Mouse (Mus musculus): Measurements from ENCODE around the gene Mmp9.

GRCm38 (mm10) chr2:164898008-164898407 lies 42.6 kb upstream of the Mmp9 start:
- no peak for TF ChIP-seq FLI1 (IDR thresholded peaks at IDR 0.05; ENCODE audit: low read length)
- no peak for TF ChIP-seq GATA1 (IDR thresholded peaks at IDR 0.05; ENCODE audit: borderline replicate concordance, low read length)
